Mouse (Mus musculus) neural tube, embryonic 15.5 days (tissue): ENCODE results near the gene Il15ra. TPM values are rescaled to one million over a fixed set of nuclear protein-coding genes. Genes with fewer than 3 reads are reported as not detected.

Source experiments
- polyA plus RNA-seq: library from polyadenylated mRNA; unstranded; fragments of >200 nt; fragmentation: Nextera tagmentation; extraction: Ambion mirVana; gene quantifications from 2 replicates; pipeline ENCODE4 v1.2.1, GENCODE M21; 2015

The Il15ra gene
- polyA plus RNA-seq, 1 experiment from 2014 or later: 1.6 TPM

Other genes with a start within 250 kb of the Il15ra start
- 26.5 and 29.8 TPM in 2 replicates for gene Pfkfb3, start 151.2 kb upstream of the Il15ra start, polyA plus RNA-seq
- 127 and 138 TPM in 2 replicates for gene Rbm17, start 101.1 kb upstream of the Il15ra start, polyA plus RNA-seq
- not detected in 2 replicates for gene Gm17490, start 79.0 kb upstream of the Il15ra start, polyA plus RNA-seq
- gene Il2ra, start 62.5 kb upstream of the Il15ra start, polyA plus RNA-seq: 26.4 TPM in 1 of 2 replicates, not detected in the other
- 119 TPM in 2 replicates for gene Fbh1, start 72.3 kb downstream of the Il15ra start, polyA plus RNA-seq
- 38.8 and 39.8 TPM in 2 replicates for gene Ankrd16, start 72.6 kb downstream of the Il15ra start, polyA plus RNA-seq